Comparison of ENCODE assay signal across 9 mouse cellular contexts in genomic region chr4:45591405-45592315, GRCm38 (mm10). TPM values are rescaled to one million over a fixed set of nuclear protein-coding genes. Genes with fewer than 3 reads are reported as not detected.
DNase-seq lines count a peak whose midpoint lies in the region; ATAC-seq and TF ChIP-seq lines count a peak whose summit lies in the region.
"Had no signal": no experiment of that assay in that cellular context is flagged by ENCODE, and none has a peak within 500 bp of the region (broad histone marks: within the 10 kb centered on the region; RNA-seq: fewer than 3 reads in every experiment).

No protein-coding gene starts in this region.

- TF ChIP-seq CTCF in ES-Bruce4 (IDR thresholded peaks at IDR 0.05; ENCODE audit: low read depth, low read length), result no peak
- no peak for TF ChIP-seq CTCF in brain, embryonic 14.5 days (IDR thresholded peaks at IDR 0.05; ENCODE audit: borderline replicate concordance, extremely low read depth, insufficient read depth, insufficient read length)
- no peak for TF ChIP-seq CTCF in hindbrain, postnatal 0 days (IDR thresholded peaks at IDR 0.05; ENCODE audit: low read depth)
- no peak for TF ChIP-seq CTCF in thymus, adult 2 months (IDR thresholded peaks at IDR 0.05; ENCODE audit: borderline replicate concordance, control insufficient read depth, extremely low read depth, insufficient read depth, low read length, poor library complexity)

- H3K9me3 ChIP-seq in ES-Bruce4 (replicated peaks; ENCODE audit: control insufficient read depth, insufficient read depth, low read length, poor library complexity, severe bottlenecking), result no peaks in the 10 kb centered on the region
- no peaks in the 10 kb centered on the region for H3K9me3 ChIP-seq in hindbrain, postnatal 0 days (ENCODE audit: low read length)
- no peaks in the 10 kb centered on the region for H3K9me3 ChIP-seq in liver, embryonic 16.5 days (replicated peaks; ENCODE audit: control insufficient read depth, low read length)

- 8% methylated on average over 23 of the region's 23 CpGs for WGBS in hindbrain, postnatal 0 days
- WGBS in liver, embryonic 16.5 days (ENCODE audit: insufficient replicate concordance), result 11% methylated on average over 23 of the region's 23 CpGs
- WGBS in thymus, adult 2 months, result 85% methylated on average over 23 of the region's 23 CpGs

- H3K36me3 ChIP-seq in ES-Bruce4 (ENCODE audit: control insufficient read depth, insufficient read depth, low read length, poor library complexity, severe bottlenecking), result no peaks in the 10 kb centered on the region
- no peaks in the 10 kb centered on the region for H3K36me3 ChIP-seq in hindbrain, postnatal 0 days (ENCODE audit: insufficient read depth, low read length)
- no peaks in the 10 kb centered on the region for H3K36me3 ChIP-seq in liver, embryonic 16.5 days (ENCODE audit: control insufficient read depth, insufficient read depth)
- no peaks in the 10 kb centered on the region for H3K36me3 ChIP-seq in thymus, adult 2 months (ENCODE audit: control insufficient read depth, insufficient read depth, low read length)

- peak overlapping the region; percentile 37 for H3K27ac ChIP-seq in ES-Bruce4 (ENCODE audit: insufficient read depth, low read length)
- H3K27ac ChIP-seq in hindbrain, postnatal 0 days, result no peak overlapping the region
- H3K27ac ChIP-seq in liver, embryonic 16.5 days (ENCODE audit: low read length), result no peak overlapping the region
- no peak overlapping the region for H3K27ac ChIP-seq in thymus, adult 2 months (ENCODE audit: control insufficient read depth, insufficient read depth, low read length)

- peak overlapping the region; percentile 38 for H3K4me3 ChIP-seq in ES-Bruce4 (ENCODE audit: low read depth, low read length)
- peak overlapping the region; percentile 14; the same call in 1 of the 2 replicates for H3K4me3 ChIP-seq in hindbrain, postnatal 0 days (ENCODE audit: low read length)
- no peak overlapping the region for H3K4me3 ChIP-seq in liver, embryonic 16.5 days (ENCODE audit: low read depth, low read length)
- no peak overlapping the region for H3K4me3 ChIP-seq in thymus, adult 2 months (ENCODE audit: control insufficient read depth, insufficient read depth, low read length)

- ATAC-seq in hindbrain, postnatal 0 days, result peak; percentile 32; the same call in 1 of the 2 replicates
- ATAC-seq in liver, embryonic 16.5 days (ENCODE audit: low read depth), result no peak

- no peaks in the 10 kb centered on the region; the same call in 1 of the 2 replicates for H3K27me3 ChIP-seq in ES-Bruce4 (ENCODE audit: control insufficient read depth, insufficient read depth, low read length, poor library complexity, severe bottlenecking)
- peaks cover 5% of the 10 kb centered on the region; the same call in 1 of the 2 replicates for H3K27me3 ChIP-seq in hindbrain, postnatal 0 days (ENCODE audit: insufficient read depth, low read length)
- peaks cover 10% of the 10 kb centered on the region for H3K27me3 ChIP-seq in liver, embryonic 16.5 days (ENCODE audit: control insufficient read depth, insufficient read depth, low read depth, low read length)
- H3K27me3 ChIP-seq in thymus, adult 2 months (ENCODE audit: control insufficient read depth, insufficient read depth, low read length), result no peaks in the 10 kb centered on the region

- 0 out of 2 replicates have a peak overlapping the region, but pooled peaks have one; percentile 1 for H3K9ac ChIP-seq in ES-Bruce4 (ENCODE audit: low read depth, poor library complexity, severe bottlenecking)
- no peak overlapping the region; the same call in 1 of the 2 replicates for H3K9ac ChIP-seq in hindbrain, postnatal 0 days (replicated peaks; ENCODE audit: low read length)
- no peak overlapping the region for H3K9ac ChIP-seq in liver, embryonic 16.5 days (ENCODE audit: low read depth, low read length)

- peak; percentile 90 for TF ChIP-seq EP300 in ES-Bruce4 (IDR thresholded peaks at IDR 0.05; ENCODE audit: insufficient read depth, low read depth, low read length)

- peaks cover 10% of the 10 kb centered on the region for H3K4me1 ChIP-seq in ES-Bruce4 (ENCODE audit: control insufficient read depth, insufficient read depth, low read length)
- H3K4me1 ChIP-seq in hindbrain, postnatal 0 days (ENCODE audit: insufficient read depth, low read length), result 0 out of 2 replicates have a peak, but pooled peaks cover 9% of the 10 kb centered on the region
- H3K4me1 ChIP-seq in liver, embryonic 16.5 days (ENCODE audit: control insufficient read depth, low read depth, low read length), result no peaks in the 10 kb centered on the region
- peaks cover under 1% of the 10 kb centered on the region for H3K4me1 ChIP-seq in thymus, adult 2 months (replicated peaks; ENCODE audit: control insufficient read depth, insufficient read depth, low read length)

- DNase-seq in brain, embryonic 14.5 days (ENCODE audit: low read depth), result peak; percentile 61
- DNase-seq in hindbrain, postnatal 0 days (ENCODE audit: low spot score), result peak; percentile 36
- DNase-seq in ovary, adult 18-20 months (ENCODE audit: low spot score), result no peak
- no peak for DNase-seq in T-cell, adult 2 months (ENCODE audit: low spot score)
- DNase-seq in thymus, adult 2 months, result no peak
- no peak for DNase-seq in thymus, postnatal 4 days
- DNase-seq: heart, postnatal 14 days had no signal

- peak overlapping the region; percentile 52 for H3K4me2 ChIP-seq in hindbrain, postnatal 0 days (ENCODE audit: low read depth, low read length)
- peak overlapping the region; percentile 35; the same call in 1 of the 2 replicates for H3K4me2 ChIP-seq in liver, embryonic 16.5 days (ENCODE audit: low read depth, low read length)

- TF ChIP-seq POLR2A in ES-Bruce4 (IDR thresholded peaks at IDR 0.05; ENCODE audit: insufficient read depth, low read length), result no peak
- no peak for TF ChIP-seq POLR2A in brain, embryonic 14.5 days (IDR thresholded peaks at IDR 0.05; ENCODE audit: borderline replicate concordance, extremely low read depth, insufficient read depth, insufficient read length, poor library complexity, severe bottlenecking)
- TF ChIP-seq POLR2A in thymus, adult 2 months (IDR thresholded peaks at IDR 0.05; ENCODE audit: control insufficient read depth, extremely low read depth, insufficient read depth, low read length, poor library complexity), result no peak

RNA-seq across cellular contexts. Expression of gene Shb, which starts 59.4 kb away (rescaled TPM):
- 24.5 and 27.4 TPM in 2 replicates for polyA plus RNA-seq in ES-Bruce4 (2011; ENCODE audit: insufficient read depth, insufficient read length, low read depth, missing spikeins)
- polyA plus RNA-seq in brain, embryonic 14.5 days (2012; rRNA removed), result 36.4 and 47.2 TPM in 2 replicates
- 29.0 and 33.6 TPM in 2 replicates for total RNA-seq in hindbrain, postnatal 0 days (2014; rRNA removed)
- polyA plus RNA-seq in hindbrain, postnatal 0 days (2015; fragmentation: Nextera tagmentation; extraction: Ambion mirVana), result 5.5 and 6.1 TPM in 2 replicates
- polyA plus RNA-seq in liver, embryonic 16.5 days (2015; fragmentation: Nextera tagmentation; extraction: Ambion mirVana), result 1.4 and 1.5 TPM in 2 replicates
- 12.0 and 14.5 TPM in 2 replicates for polyA plus RNA-seq in thymus, adult 2 months (2012; rRNA removed)

Comparison
In these comparisons a context has a peak if more than half of its experiments do, and no peak if none do; other contexts are left out.
1. H3K4me3 ChIP-seq: peak in ES-Bruce4 (single experiment) and hindbrain, postnatal 0 days (single experiment); none in liver, embryonic 16.5 days (single experiment) and thymus, adult 2 months (single experiment).
2. DNase-seq: peak in brain, embryonic 14.5 days (single experiment) and hindbrain, postnatal 0 days (single experiment); none in ovary, adult 18-20 months (single experiment), T-cell, adult 2 months (single experiment), thymus, adult 2 months (single experiment) and thymus, postnatal 4 days (single experiment).